Mouse (Mus musculus) embryonic facial prominence, embryonic 12.5 days (tissue): Measurements from ENCODE around the gene Polg. TPM values are rescaled to one million over a fixed set of nuclear protein-coding genes. Genes with fewer than 3 reads are reported as not detected.

Source experiments
- ATAC-seq: fragments of 200-750 bp; cut with Nextera tagmentation; 2 replicates; pipeline ENCODE4 v1.8.0; 2017; ENCODE audit not compliant: insufficient number of reproducible peaks, insufficient read depth, low FRiP score, low TSS enrichment
- H3K27ac ChIP-seq: fragments of 300-500 bp; sonication (generic); 2 replicates; pipeline ENCODE4 v1.5.1; 2016; ENCODE audit warnings: mild to moderate bottlenecking
- H3K27me3 ChIP-seq: fragments of 300-500 bp; sonication (generic); 2 replicates; pipeline ENCODE4 v1.6.1; 2016; ENCODE audit warnings: mild to moderate bottlenecking, moderate library complexity
- H3K36me3 ChIP-seq: fragments of 300-500 bp; sonication (generic); 2 replicates; pipeline ENCODE4 v1.6.1; 2016; ENCODE audit warnings: mild to moderate bottlenecking
- H3K4me1 ChIP-seq: fragments of 300-500 bp; sonication (generic); 2 replicates; pipeline ENCODE4 v1.6.1; 2016
- H3K4me2 ChIP-seq: fragments of 300-500 bp; sonication (generic); replicated peaks from 2 replicates; pipeline ENCODE4 v1.6.1; 2016; ENCODE audit warnings: mild to moderate bottlenecking, moderate library complexity
- H3K4me3 ChIP-seq: fragments of 300-500 bp; sonication (generic); 2 replicates; pipeline ENCODE4 v1.5.1; 2016; ENCODE audit warnings: mild to moderate bottlenecking
- H3K9ac ChIP-seq: fragments of 300-500 bp; sonication (generic); 2 replicates; pipeline ENCODE4 v1.6.1; 2016; ENCODE audit warnings: mild to moderate bottlenecking, moderate library complexity
- H3K9me3 ChIP-seq: fragments of 300-500 bp; sonication (generic); 2 replicates; pipeline ENCODE4 v1.6.1; 2016; ENCODE audit warnings: mild to moderate bottlenecking, moderate library complexity
- WGBS: fragments of 180-500 bp; shearing (Covaris S2); methylation state at CpG from one replicate; pipeline ENCODE4 v1.1.7; 2016; 5-methylcytosine and 5-hydroxymethylcytosine counted together
- microRNA-seq: library from miRNA; unstranded; fragments of <30 nt; microRNA quantifications from one replicate; pipeline ENCODE4, GENCODE M21; 2017
- polyA plus RNA-seq: library from polyadenylated mRNA; unstranded; fragments of >200 nt; fragmentation: Nextera tagmentation; extraction: Ambion mirVana; gene quantifications from 2 replicates; pipeline ENCODE4 v1.2.1, GENCODE M21; 2016

Gene Polg
- polyA plus RNA-seq, 1 experiment from 2014 or later = 42.3 TPM

DNA sequence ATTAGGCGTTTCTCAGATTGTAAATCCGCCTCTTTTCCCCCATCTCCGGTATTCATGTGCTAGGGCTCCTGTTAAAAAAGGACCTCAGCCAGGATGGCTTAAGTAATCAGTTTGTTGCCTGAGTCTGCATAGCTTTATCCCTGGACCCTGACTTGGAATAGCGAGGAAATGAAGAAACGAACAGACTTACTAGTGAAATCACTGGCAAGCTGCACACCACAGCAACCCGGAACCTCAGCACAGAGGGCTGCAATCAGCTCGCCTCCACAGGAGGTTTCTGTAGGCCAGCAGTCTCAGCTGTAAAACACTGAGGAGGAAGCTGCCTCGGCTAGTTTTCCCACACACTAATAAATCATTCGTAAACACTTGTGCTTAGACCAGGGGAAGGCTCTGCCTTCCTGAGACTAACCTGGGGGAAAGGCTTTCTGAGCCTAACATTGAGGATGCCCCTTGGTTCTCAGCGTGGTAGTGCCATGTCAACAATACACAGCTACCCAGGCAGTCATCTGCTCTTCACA, 68.7 kb downstream of the Polg start:
- Histone ChIP-seq H3K27ac (no peak overlapping the region), H3K4me1 (peaks cover 6% of the 10 kb centered on the region), H3K4me2 (no peak overlapping the region), H3K9me3 (no peaks in the 10 kb centered on the region), H3K9ac (no peak overlapping the region), H3K36me3 (no peaks in the 10 kb centered on the region), H3K27me3 (no peaks in the 10 kb centered on the region), H3K4me3 (no peak overlapping the region)
- ATAC-seq = no peak
- WGBS = 88% methylated on average over 10 of the region's 10 CpGs

Small RNA genes lying within 50 kb of the gene (microRNA-seq; reads per million reads assigned to microRNA genes)
- gene Mir9-3 = 12.2 reads per million, percentile 29 among the genes with 10 or more reads in this experiment

Other genes with a start within 250 kb of the Polg start
- gene Abhd2, start 193.2 kb downstream of the Polg start, polyA plus RNA-seq = 11.0 and 11.9 TPM in 2 replicates
- gene Rlbp1, start 79.3 kb downstream of the Polg start, polyA plus RNA-seq = 3.0 and 3.5 TPM in 2 replicates
- 12.7 and 14.0 TPM in 2 replicates for gene Fanci, start 74.4 kb downstream of the Polg start, polyA plus RNA-seq
- 0.10 and 0.29 TPM in 2 replicates for gene Rhcg, start 151.3 kb upstream of the Polg start, polyA plus RNA-seq
- gene Ticrr, start 193.8 kb upstream of the Polg start, polyA plus RNA-seq = 14.7 and 14.9 TPM in 2 replicates
- gene Kif7, start 249.4 kb upstream of the Polg start, polyA plus RNA-seq = 11.5 and 11.7 TPM in 2 replicates